Mouse (Mus musculus) cerebellum, adult 8-10 months (tissue): ENCODE measurements around the gene Mybphl.
A peak's percentile ranks its signal among the peaks of the same experiment; 100 is the strongest.

ENCODE experiments used
- DNase-seq: peaks from one replicate; pipeline ENCODE4 v3.0.0; 2022

Mybphl gene

DNA sequence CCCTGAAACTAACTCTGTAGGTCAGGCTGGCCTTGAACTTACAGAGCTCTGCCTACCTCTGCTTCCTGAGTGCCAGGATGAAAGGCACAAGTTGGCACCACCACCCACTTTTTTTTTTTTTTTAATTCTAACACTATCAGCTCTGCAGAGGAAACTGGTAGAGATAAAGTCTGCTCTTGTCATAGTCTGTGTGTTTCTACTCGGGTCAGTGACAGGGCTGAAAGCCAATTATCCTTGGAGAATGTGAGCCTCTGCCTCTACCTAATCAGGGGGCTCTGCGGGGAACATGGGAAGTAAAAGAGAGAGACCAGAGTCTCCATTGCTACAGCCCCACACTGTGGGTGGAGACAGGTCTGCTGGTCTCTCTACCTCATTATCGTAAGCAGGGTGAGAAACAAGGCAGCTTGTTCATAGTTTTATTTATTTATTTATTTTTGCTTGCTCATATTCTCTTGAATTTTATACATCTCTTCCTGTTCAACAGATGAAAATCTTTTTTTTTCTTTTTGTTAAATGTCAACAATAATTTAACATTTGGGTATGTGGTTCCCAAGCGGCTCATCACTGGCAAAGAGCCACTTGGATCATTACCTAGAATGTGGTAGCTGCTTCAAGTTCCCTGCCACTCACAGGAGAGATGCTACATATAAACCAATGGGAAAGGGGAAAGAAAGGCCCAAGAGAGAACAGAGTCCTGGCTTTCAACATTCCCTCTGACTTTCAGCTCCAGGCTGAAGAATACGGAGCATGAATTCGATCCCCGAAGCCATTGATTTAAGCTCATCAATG lies 14.4 kb downstream of the Mybphl start:
- DNase-seq, result no peak

- no peak for DNase-seq
Measured at GRCm38 (mm10) chr3:108380695-108381094, 16.0 kb downstream of the Mybphl start.

GRCm38 (mm10) chr3:108381945-108382875 lies 17.5 kb downstream of the Mybphl start:
- DNase-seq, result no peak

- DNase-seq, result peak; percentile 76
Measured at GRCm38 (mm10) chr3:108383485-108384354, 19.0 kb downstream of the Mybphl start, which contains the start of gene Psrc1. Gene Psrc1 (plus strand): TSS chr3:108383839.

- no peak for DNase-seq
Measured at GRCm38 (mm10) chr3:108384425-108384824, 19.7 kb downstream of the Mybphl start.

- no peak for DNase-seq
Measured at GRCm38 (mm10) chr3:108386186-108386585, 21.5 kb downstream of the Mybphl start.

DNA sequence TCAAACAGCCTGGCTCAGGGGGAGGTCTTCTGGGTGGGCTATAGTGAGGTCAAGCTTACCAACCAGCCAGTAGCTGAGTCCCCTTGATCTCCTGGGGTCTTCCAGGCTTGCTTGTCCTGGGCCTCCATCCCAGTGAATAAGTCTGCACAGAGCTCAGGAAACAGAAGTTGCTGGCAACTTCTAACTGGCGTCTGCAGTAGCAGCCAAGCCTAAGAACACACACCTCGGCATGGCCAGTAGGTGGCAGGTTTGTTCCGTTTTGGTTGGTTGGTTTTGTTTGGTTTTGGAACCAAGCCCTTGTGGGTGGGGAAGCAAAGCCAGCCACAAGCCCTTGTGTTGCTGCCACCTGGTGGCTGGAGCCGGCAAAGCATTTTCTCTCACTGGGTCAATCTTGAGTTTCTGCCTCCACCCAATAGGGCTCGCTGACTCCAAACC lies 24.4 kb downstream of the Mybphl start:
- DNase-seq, result peak; percentile 98

- peak; percentile 3 for DNase-seq
Measured at GRCm38 (mm10) chr3:108392299-108392698, 27.6 kb downstream of the Mybphl start.

DNA sequence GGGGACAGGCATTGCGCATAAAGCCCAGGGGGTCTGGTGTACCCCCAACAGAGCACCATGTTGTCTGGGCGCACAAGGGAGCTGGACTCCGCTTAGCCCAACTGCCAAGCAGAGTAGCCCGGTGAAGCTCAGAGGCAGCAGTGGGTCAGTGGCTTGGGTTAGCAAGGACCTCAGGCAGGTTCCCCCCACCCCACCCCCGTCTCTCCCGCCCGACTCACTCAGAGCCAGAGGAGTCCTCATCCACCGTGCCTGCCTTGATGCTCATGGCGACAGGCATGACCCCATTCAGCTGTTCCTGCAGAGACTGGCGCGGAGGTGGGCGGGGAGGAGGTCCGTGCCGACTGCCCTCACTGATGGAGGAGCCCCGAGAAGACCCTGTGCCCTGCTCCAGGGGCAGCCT lies 28.1 kb downstream of the Mybphl start:
- DNase-seq, result no peak

DNA sequence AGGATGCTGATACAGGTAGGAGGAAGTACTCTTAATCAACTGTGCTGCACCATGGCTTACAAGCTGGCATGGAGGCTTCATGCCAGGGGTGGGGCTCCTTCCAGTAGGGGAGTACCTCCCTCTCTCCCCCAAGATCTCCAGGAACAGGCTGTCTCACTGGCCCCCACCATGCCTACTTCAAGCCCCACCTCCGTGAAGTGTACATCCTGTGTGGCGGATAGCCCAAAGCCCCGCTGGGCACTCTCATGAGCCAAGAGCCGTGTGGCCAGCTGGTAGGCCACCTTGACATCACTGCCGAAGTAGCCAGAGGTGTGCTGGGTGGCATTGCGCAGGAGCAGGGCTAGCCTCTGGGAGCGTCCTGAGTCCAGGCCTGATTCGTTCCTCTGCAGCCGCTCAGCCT lies 33.6 kb downstream of the Mybphl start:
- no peak for DNase-seq

- no peak for DNase-seq
Measured at GRCm38 (mm10) chr3:108400442-108400841, 35.7 kb downstream of the Mybphl start.

DNA sequence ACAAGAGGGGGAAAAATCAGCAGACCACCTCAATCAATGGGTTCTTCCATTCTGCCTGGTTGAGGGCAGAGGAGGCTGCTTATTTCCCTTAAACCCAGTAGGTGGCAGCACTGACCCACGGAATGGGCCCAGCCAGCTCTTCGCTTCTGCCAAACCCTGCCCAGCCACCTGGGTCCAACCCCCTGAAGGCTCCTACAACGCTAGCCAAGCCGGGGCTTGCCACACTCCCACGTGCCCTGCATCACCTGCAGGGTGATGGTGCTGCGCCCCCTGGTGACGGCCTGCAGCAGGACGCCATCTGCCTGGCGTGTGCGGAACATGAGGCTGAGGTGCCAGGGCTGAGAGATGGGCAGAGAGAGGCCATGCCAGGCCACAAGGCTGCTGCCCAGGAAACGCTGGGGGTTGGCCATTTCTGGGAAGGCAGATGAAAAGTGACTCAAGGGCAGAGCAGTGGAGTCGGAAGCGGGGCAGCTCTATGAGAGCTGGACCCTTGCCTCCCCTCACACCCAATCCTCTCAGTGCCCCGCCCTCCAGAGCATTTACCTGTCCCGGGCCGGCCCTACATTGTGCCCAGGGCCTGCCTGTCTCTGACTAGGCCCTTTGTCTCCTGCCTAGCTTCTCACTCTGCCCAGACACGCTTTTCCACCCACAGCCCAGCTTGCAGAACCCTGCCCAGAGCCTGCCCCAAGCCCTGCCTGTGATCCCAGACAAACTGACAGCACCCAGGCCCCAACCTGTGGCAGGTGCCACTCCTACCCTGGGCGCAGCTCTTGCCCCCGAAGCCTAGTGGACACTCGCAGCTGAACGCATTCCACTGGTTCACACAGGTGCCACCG lies 37.2 kb downstream of the Mybphl start:
- peak; percentile 94 for DNase-seq

DNA sequence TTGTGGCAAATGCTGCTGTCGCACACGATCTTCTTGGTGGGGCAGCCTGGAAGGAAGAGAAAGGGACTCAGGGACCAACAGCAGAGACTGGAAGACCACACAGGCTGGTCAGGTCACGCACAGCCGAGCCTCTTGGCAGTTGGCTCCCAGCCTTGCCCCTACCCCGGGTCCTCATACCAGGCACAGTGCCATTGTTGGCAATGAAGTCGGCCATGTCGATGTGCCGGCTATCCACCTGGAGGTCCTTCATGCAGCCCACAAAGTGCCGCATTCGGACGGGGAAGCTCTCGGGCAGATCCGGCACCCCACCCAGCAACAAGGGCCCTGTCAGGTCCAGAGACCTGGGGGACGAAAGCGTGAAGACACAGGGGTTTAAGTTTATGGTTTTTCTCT lies 37.8 kb downstream of the Mybphl start:
- no peak for DNase-seq

DNA sequence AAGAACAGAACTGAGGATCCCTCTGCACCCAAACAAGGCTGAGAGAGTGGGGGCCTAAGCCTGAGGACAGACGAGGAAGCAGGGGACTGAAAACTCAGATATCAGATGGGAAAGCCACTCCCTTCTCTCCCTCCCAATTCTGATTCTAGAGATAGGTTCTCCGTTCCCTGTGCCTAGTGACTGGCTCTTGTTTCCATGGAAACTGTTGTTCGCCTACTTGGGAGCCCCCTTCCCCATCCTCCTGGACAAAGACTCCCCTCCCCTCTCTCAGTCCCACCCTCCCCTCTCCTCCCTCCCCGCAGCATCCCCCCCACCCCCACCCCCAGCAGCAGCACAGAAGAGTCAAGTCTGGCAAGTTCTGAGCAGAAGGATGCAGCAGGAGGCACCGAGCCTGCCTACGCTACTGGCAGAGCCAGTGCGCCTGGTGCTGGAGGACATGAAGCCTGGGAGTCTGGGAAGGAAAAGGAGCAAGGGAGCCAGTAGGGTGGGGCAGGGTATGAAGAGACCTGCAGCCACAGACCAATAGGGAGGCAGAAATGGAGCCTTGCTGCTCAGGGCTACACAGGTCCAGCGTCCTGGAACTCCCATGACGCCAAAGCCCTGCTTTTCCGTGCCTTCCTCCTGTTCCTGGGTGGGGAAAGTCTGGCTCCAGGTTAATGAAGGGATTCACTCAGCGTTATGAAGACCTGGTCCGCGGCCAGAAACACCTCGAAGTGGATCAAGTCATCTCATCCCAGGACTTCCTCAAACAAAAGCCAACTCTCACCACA lies 41.0 kb downstream of the Mybphl start:
- no peak for DNase-seq

- no peak for DNase-seq
Measured at GRCm38 (mm10) chr3:108406306-108406885, 41.7 kb downstream of the Mybphl start.

DNA sequence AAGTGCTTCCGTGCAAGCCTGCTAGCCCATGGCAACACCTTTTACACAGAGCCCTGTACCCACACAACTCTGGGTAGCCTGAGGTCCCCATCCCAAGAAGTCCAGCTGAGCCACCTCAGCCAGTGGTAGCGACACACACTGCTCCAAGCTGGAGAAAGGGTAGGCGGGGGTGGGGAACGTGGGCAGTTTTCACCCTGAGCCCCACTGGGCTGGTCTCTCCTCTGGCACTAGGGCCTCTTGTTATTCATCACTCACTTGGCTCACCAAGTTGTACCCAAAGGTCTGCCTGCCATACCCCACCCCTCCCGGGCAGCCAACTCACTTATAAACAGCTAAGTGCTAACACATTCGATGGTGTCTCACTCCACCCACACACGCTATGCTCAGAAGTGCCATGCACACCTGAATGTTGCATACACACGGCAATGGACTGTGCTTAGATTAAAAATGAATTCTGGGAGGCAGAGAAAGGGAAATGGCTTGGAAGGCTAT lies 43.9 kb downstream of the Mybphl start:
- no peak for DNase-seq

- no peak for DNase-seq
Measured at GRCm38 (mm10) chr3:108409656-108410358, 45.1 kb downstream of the Mybphl start.

DNA sequence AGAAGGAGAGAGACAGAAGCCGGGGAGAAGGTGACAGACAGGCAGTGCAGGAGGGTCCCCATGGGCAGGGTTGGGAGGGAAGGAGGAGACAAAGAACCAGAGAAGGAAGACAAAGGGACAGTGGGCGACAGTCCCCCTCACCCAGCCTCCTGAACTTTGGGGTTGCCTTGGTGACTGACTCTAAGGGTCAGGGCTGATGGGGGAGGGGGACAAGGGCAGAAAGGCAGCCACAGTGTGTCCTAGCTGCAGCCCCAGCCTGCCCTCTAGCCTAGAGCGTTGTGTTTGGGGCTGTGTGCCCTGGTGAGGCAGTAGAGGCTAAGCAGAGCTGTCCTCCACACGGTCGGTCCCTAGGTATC lies 45.6 kb downstream of the Mybphl start:
- no peak for DNase-seq

GRCm38 (mm10) chr3:108411026-108411753 lies 46.5 kb downstream of the Mybphl start:
- no peak for DNase-seq
